Mouse (Mus musculus): ENCODE measurements around the gene Ctc1.
A peak's percentile ranks its signal among the peaks of the same experiment; 100 is the strongest.

GRCm38 (mm10) chr11:69070590-69071222 lies 55.0 kb downstream of the Ctc1 start, which contains the start of gene Tmem107:
- TF ChIP-seq CTCF (IDR thresholded peaks at IDR 0.05; ENCODE audit: borderline replicate concordance, insufficient read depth, low read length): no peak
- peak; percentile 99 for TF ChIP-seq POLR2A (IDR thresholded peaks at IDR 0.05; ENCODE audit: low read depth, low read length)
